Mouse (Mus musculus) midbrain, postnatal 0 days (tissue): ENCODE measurements at regions not wholly inside any gene's neighbourhood (a gene's known extent, or its start where the extent isn't known, plus 50 kb on each side); places are given as distances from the start of the nearest gene placed in this dataset.

Experiments used
- ATAC-seq: fragments of 200-750 bp; cut with Nextera tagmentation; 2 replicates; pipeline ENCODE4 v1.8.0; 2017; ENCODE audit warnings: moderate number of reproducible peaks, mild to moderate bottlenecking, moderate TSS enrichment, moderate library complexity; ENCODE audit not compliant: low FRiP score
- DNase-seq: peaks from one replicate; pipeline ENCODE4 v3.0.0-alpha.2; 2015; ENCODE audit warnings: low spot score
- H3K27ac ChIP-seq: fragments of 300-500 bp; sonication (generic); 2 replicates; pipeline ENCODE4 v1.5.1; 2014; ENCODE audit warnings: low read depth, mild to moderate bottlenecking, low read length, mixed read lengths
- H3K27me3 ChIP-seq: fragments of 300-500 bp; sonication (generic); 2 replicates; pipeline ENCODE4 v1.6.1; 2014; ENCODE audit warnings: low read length, control low read depth, mixed read lengths; ENCODE audit not compliant: insufficient read depth
- H3K36me3 ChIP-seq: fragments of 300-500 bp; sonication (generic); 2 replicates; pipeline ENCODE4 v1.6.1; 2014; ENCODE audit warnings: low read length, control low read depth, mixed read lengths; ENCODE audit not compliant: insufficient read depth
- H3K4me1 ChIP-seq: fragments of 300-500 bp; sonication (generic); 2 replicates; pipeline ENCODE4 v1.6.1; 2014; ENCODE audit warnings: mild to moderate bottlenecking, control low read depth, antibody characterized with exemption, low read length, mixed read lengths; ENCODE audit not compliant: insufficient read depth
- H3K4me2 ChIP-seq: fragments of 300-500 bp; sonication (generic); 2 replicates; pipeline ENCODE4 v1.6.1; 2014; ENCODE audit warnings: low read depth, mild to moderate bottlenecking, low read length, mixed read lengths; ENCODE audit not compliant: poor library complexity, severe bottlenecking
- H3K4me3 ChIP-seq: fragments of 300-500 bp; sonication (generic); 2 replicates; pipeline ENCODE4 v1.5.1; 2014; ENCODE audit warnings: low read depth, mild to moderate bottlenecking, low read length, moderate library complexity
- H3K9ac ChIP-seq: fragments of 300-500 bp; sonication (generic); replicated peaks from 2 replicates; pipeline ENCODE4 v1.6.1; 2014; ENCODE audit warnings: mild to moderate bottlenecking, low read length, moderate library complexity, mixed read lengths; ENCODE audit not compliant: poor library complexity, severe bottlenecking
- H3K9me3 ChIP-seq: fragments of 300-500 bp; sonication (generic); 2 replicates; pipeline ENCODE4 v1.6.1; 2016; ENCODE audit warnings: low read length, control low read depth
- CTCF ChIP-seq: IDR thresholded peaks from 2 replicates; pipeline ENCODE4 v1.5.1; 2016; ENCODE audit warnings: antibody characterized with exemption, mild to moderate bottlenecking
- WGBS: fragments of 180-500 bp; shearing (Covaris S2); extraction: QIAGEN DNeasy Blood & Tissue Kit; methylation state at CpG from one replicate; pipeline ENCODE4 v1.1.7; 2014; 5-methylcytosine and 5-hydroxymethylcytosine counted together

- no peak overlapping the region for H3K27ac ChIP-seq
- no peaks in the 10 kb centered on the region for H3K9me3 ChIP-seq
- TF ChIP-seq CTCF: no peak
- no peak for ATAC-seq
- no peaks in the 10 kb centered on the region for H3K27me3 ChIP-seq
- 83% methylated on average over 1 of the region's 1 CpGs for whole genome bisulfite sequencing
- H3K4me1 ChIP-seq: no peaks in the 10 kb centered on the region
- DNase-seq: no peak
- no peaks in the 10 kb centered on the region for H3K36me3 ChIP-seq
- no peak overlapping the region for H3K4me2 ChIP-seq
- no peak overlapping the region for H3K4me3 ChIP-seq
- no peak overlapping the region for H3K9ac ChIP-seq
Observed at GRCm38 (mm10) chr13:52202372-52202771, 328.7 kb downstream of the Diras2 start.

DNA sequence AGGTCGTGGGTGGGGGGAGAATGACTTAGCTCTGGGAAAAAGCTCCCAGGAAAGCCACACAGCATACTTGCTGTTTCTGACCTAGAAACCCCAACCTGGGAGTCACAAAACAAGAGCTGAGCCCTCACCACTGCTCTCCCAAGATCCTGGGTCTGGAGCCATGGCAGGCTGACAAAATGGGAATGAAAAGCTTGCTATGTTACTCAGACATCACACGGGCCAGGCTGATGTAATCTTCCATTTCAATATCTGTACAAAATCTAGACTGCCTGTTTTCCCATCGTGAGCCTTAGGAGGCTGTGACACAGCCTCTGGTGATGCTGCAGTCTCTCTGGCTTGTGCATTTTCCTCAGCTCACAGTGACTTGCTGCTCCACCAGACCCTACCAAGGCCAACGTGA is 325.1 kb downstream of the Diras2 start:
- no peak for DNase-seq
- H3K4me1 ChIP-seq: no peaks in the 10 kb centered on the region
- TF ChIP-seq CTCF: no peak
- ATAC-seq: no peak
- no peak overlapping the region for H3K4me3 ChIP-seq
- H3K27me3 ChIP-seq: no peaks in the 10 kb centered on the region
- 74% methylated on average over 4 of the region's 4 CpGs for WGBS
- no peak overlapping the region for H3K27ac ChIP-seq
- H3K9ac ChIP-seq: no peak overlapping the region
- no peak overlapping the region for H3K4me2 ChIP-seq
- H3K9me3 ChIP-seq: no peaks in the 10 kb centered on the region
- H3K36me3 ChIP-seq: no peaks in the 10 kb centered on the region

DNA sequence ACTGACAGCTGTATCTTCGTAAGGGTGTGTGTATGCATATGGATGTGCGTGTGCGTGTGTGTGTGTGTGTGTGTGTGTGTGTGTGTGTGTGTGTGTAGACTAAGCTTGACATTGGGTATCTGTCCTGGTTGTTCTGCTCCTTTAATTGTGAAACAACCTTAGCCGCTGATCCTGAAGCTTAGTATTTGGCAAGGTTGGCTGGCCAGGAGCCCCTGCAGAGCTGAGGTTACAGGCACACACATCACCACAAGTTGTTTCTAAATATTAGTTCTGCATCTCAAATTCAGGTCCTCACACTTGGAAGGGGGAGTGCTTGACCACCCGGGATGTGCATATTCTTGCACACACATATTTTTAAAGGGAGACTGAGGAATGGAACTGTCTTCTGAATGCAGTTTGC is 314.7 kb downstream of the Diras2 start:
- Histone ChIP-seq H3K27ac (no peak overlapping the region), H3K9me3 (no peaks in the 10 kb centered on the region), H3K4me3 (no peak overlapping the region), H3K9ac (no peak overlapping the region), H3K4me2 (no peak overlapping the region), H3K27me3 (no peaks in the 10 kb centered on the region), H3K36me3 (no peaks in the 10 kb centered on the region), H3K4me1 (no peaks in the 10 kb centered on the region)
- DNase-seq (no peak), ATAC-seq (no peak)
- no peak for TF ChIP-seq CTCF
- 91% methylated on average over 5 of the region's 5 CpGs for WGBS

- Histone ChIP-seq H3K27ac (no peak overlapping the region), H3K9ac (no peak overlapping the region), H3K4me1 (no peaks in the 10 kb centered on the region), H3K27me3 (no peaks in the 10 kb centered on the region), H3K36me3 (no peaks in the 10 kb centered on the region), H3K9me3 (no peaks in the 10 kb centered on the region), H3K4me3 (no peak overlapping the region), H3K4me2 (no peak overlapping the region)
- ATAC-seq (no peak), DNase-seq (no peak)
- TF ChIP-seq CTCF: no peak
- 79% methylated on average over 5 of the region's 5 CpGs for WGBS
Observed at GRCm38 (mm10) chr13:52217066-52217465, 314.0 kb downstream of the Diras2 start.

DNA sequence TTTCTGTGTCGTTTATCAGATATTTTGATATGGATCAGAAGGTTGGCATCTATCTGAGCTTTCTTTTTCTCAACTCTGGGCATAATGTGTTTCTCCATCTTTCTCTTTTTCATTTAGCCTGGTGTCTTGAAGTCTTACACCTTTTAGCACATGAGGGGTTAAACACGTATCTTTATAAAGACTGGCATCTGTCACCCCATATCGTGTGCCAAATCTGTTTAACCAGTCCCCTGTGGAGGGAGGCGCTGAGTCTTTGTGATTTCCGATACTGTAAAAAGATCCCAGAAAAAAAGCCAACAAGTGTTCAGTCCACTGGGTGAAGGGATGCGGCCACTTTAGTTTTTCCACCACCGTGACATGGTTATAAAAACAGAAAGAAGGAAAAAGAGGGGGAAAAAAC is 313.3 kb downstream of the Diras2 start:
- Histone ChIP-seq H3K27ac (no peak overlapping the region), H3K4me3 (no peak overlapping the region), H3K9me3 (no peaks in the 10 kb centered on the region), H3K36me3 (no peaks in the 10 kb centered on the region), H3K9ac (no peak overlapping the region), H3K4me2 (no peak overlapping the region), H3K4me1 (no peaks in the 10 kb centered on the region), H3K27me3 (no peaks in the 10 kb centered on the region)
- ATAC-seq (no peak), DNase-seq (no peak)
- WGBS: 59% methylated on average over 7 of the region's 7 CpGs
- TF ChIP-seq CTCF: no peak

GRCm38 (mm10) chr13:52222315-52223097 is 308.6 kb downstream of the Diras2 start:
- H3K4me3 ChIP-seq: no peak overlapping the region
- 37% methylated on average over 11 of the region's 11 CpGs for WGBS
- no peaks in the 10 kb centered on the region for H3K9me3 ChIP-seq
- no peaks in the 10 kb centered on the region for H3K36me3 ChIP-seq
- H3K9ac ChIP-seq: no peak overlapping the region
- H3K4me2 ChIP-seq: no peak overlapping the region
- no peaks in the 10 kb centered on the region for H3K27me3 ChIP-seq
- no peak for TF ChIP-seq CTCF
- DNase-seq: no peak
- H3K27ac ChIP-seq: no peak overlapping the region
- ATAC-seq: no peak
- no peaks in the 10 kb centered on the region for H3K4me1 ChIP-seq
